Mouse (Mus musculus) granulocyte monocyte progenitor cell, adult 5-6 weeks (primary cell): ENCODE results near the gene Olfr1378. TPM values are rescaled to one million over a fixed set of nuclear protein-coding genes. Genes with fewer than 3 reads are reported as not detected.

Source experiments
- total RNA-seq, 2 experiments: library from RNA; stranded (forward) in 1 of 2; stranded (reverse) in 1 of 2; fragments of 200-712, 200-1000 nt in 1 of 2; fragments of >200 nt in 1 of 2; fragmentation: Nextera tagmentation in 1 of 2; gene quantifications; 2 replicates each; pipeline ENCODE4 v1.2.3; 2014 to 2017

Olfr1378 gene
- total RNA-seq, 2 experiments from 2014 or later = not detected

Other genes starting within 250 kb of the Olfr1378 start
- gene Zfp354c, start 138.8 kb upstream of the Olfr1378 start, total RNA-seq (2014; fragmentation: Nextera tagmentation) = 0.15 and 2.3 TPM in 2 replicates
- gene Zfp354c, start 138.8 kb upstream of the Olfr1378 start, total RNA-seq (2017) = 0.60 and 1.4 TPM in 2 replicates
- not detected in 2 replicates for gene Zfp879, start 125.0 kb upstream of the Olfr1378 start, total RNA-seq (2014; fragmentation: Nextera tagmentation)
- gene Zfp879, start 125.0 kb upstream of the Olfr1378 start, total RNA-seq (2017) = 0.30 and 0.77 TPM in 2 replicates
- not detected in 2 replicates for gene Grm6, start 115.8 kb upstream of the Olfr1378 start, total RNA-seq (2014; fragmentation: Nextera tagmentation)
- not detected in 2 replicates for gene Grm6, start 115.8 kb upstream of the Olfr1378 start, total RNA-seq (2017)
- not detected in 2 replicates for gene Zfp454, start 78.9 kb upstream of the Olfr1378 start, total RNA-seq (2014; fragmentation: Nextera tagmentation)
- gene Zfp454, start 78.9 kb upstream of the Olfr1378 start, total RNA-seq (2017) = not detected in 2 replicates
- 2.4 and 4.0 TPM in 2 replicates for gene Zfp2, start 50.4 kb upstream of the Olfr1378 start, total RNA-seq (2014; fragmentation: Nextera tagmentation)
- gene Zfp2, start 50.4 kb upstream of the Olfr1378 start, total RNA-seq (2017) = 1.3 and 2.0 TPM in 2 replicates
- gene Zfp354b, start 34.9 kb upstream of the Olfr1378 start, total RNA-seq (2014; fragmentation: Nextera tagmentation) = not detected in 2 replicates
- gene Zfp354b, start 34.9 kb upstream of the Olfr1378 start, total RNA-seq (2017) = 0.34 TPM in 1 of 2 replicates, not detected in the other
- gene 4933414I15Rik, start 22.8 kb upstream of the Olfr1378 start, total RNA-seq (2014; fragmentation: Nextera tagmentation) = not detected in 2 replicates
- gene 4933414I15Rik, start 22.8 kb upstream of the Olfr1378 start, total RNA-seq (2017) = not detected in 2 replicates
- not detected in 2 replicates for gene Prop1, start 12.8 kb upstream of the Olfr1378 start, total RNA-seq (2014; fragmentation: Nextera tagmentation)
- gene Prop1, start 12.8 kb upstream of the Olfr1378 start, total RNA-seq (2017) = not detected in 2 replicates
- not detected in 2 replicates for gene Olfr1377, start 15.4 kb downstream of the Olfr1378 start, total RNA-seq (2014; fragmentation: Nextera tagmentation)
- gene Olfr1377, start 15.4 kb downstream of the Olfr1378 start, total RNA-seq (2017) = not detected in 2 replicates
- gene Olfr51, start 37.1 kb downstream of the Olfr1378 start, total RNA-seq (2014; fragmentation: Nextera tagmentation) = not detected in 2 replicates
- gene Olfr51, start 37.1 kb downstream of the Olfr1378 start, total RNA-seq (2017) = not detected in 2 replicates
- gene Olfr54, start 47.7 kb downstream of the Olfr1378 start, total RNA-seq (2014; fragmentation: Nextera tagmentation) = not detected in 2 replicates
- gene Olfr54, start 47.7 kb downstream of the Olfr1378 start, total RNA-seq (2017) = not detected in 2 replicates
- gene Olfr1375, start 81.6 kb downstream of the Olfr1378 start, total RNA-seq (2014; fragmentation: Nextera tagmentation) = not detected in 2 replicates
- gene Olfr1375, start 81.6 kb downstream of the Olfr1378 start, total RNA-seq (2017) = not detected in 2 replicates
- gene Zfp354a, start 92.7 kb downstream of the Olfr1378 start, total RNA-seq (2014; fragmentation: Nextera tagmentation) = 0.83 TPM in 1 of 2 replicates, not detected in the other
- not detected in 2 replicates for gene Zfp354a, start 92.7 kb downstream of the Olfr1378 start, total RNA-seq (2017)